Mouse (Mus musculus) hindbrain, embryonic 14.5 days (tissue): Measurements from ENCODE around the gene Tnip1. TPM values are rescaled to one million over a fixed set of nuclear protein-coding genes. Genes with fewer than 3 reads are reported as not detected.
A peak's percentile ranks its signal among the peaks of the same experiment; 100 is the strongest.

Experiments used
- ATAC-seq: fragments of 200-750 bp; cut with Nextera tagmentation; 2 replicates; pipeline ENCODE4 v1.8.0; 2017; ENCODE audit warnings: moderate number of reproducible peaks, mild to moderate bottlenecking, moderate TSS enrichment, moderate library complexity; ENCODE audit not compliant: low FRiP score
- DNase-seq: peaks from one replicate; pipeline ENCODE4 v3.0.0-alpha.2; 2015; ENCODE audit warnings: low spot score
- H3K27ac ChIP-seq: fragments of 300-500 bp; sonication (generic); 2 replicates; pipeline ENCODE4 v1.5.1; 2014; ENCODE audit warnings: mild to moderate bottlenecking, moderate library complexity
- H3K27me3 ChIP-seq: fragments of 300-500 bp; sonication (generic); 2 replicates; pipeline ENCODE4 v1.6.1; 2014; ENCODE audit warnings: mild to moderate bottlenecking, low read length, mixed read lengths; ENCODE audit not compliant: control insufficient read depth, insufficient read depth
- H3K36me3 ChIP-seq: fragments of 300-500 bp; sonication (generic); replicated peaks from 2 replicates; pipeline ENCODE4 v1.6.1; 2014; ENCODE audit not compliant: control insufficient read depth, insufficient read depth
- H3K4me1 ChIP-seq: fragments of 300-500 bp; sonication (generic); replicated peaks from 2 replicates; pipeline ENCODE4 v1.6.1; 2014; ENCODE audit warnings: antibody characterized with exemption, low read length, mixed read lengths; ENCODE audit not compliant: control insufficient read depth, insufficient read depth
- H3K4me2 ChIP-seq: fragments of 300-500 bp; sonication (generic); replicated peaks from 2 replicates; pipeline ENCODE4 v1.6.1; 2014; ENCODE audit warnings: mild to moderate bottlenecking, moderate library complexity
- H3K4me3 ChIP-seq: fragments of 300-500 bp; sonication (generic); replicated peaks from 2 replicates; pipeline ENCODE4 v1.5.1; 2014; ENCODE audit warnings: mild to moderate bottlenecking, low read length
- H3K9ac ChIP-seq: fragments of 300-500 bp; sonication (generic); 2 replicates; pipeline ENCODE4 v1.6.1; 2014
- H3K9me3 ChIP-seq: fragments of 300-500 bp; sonication (generic); 2 replicates; pipeline ENCODE4 v1.6.1; 2016; ENCODE audit warnings: low read length; ENCODE audit not compliant: control insufficient read depth
- WGBS: fragments of 180-500 bp; shearing (Covaris S2); extraction: QIAGEN DNeasy Blood & Tissue Kit; methylation state at CpG from one replicate; pipeline ENCODE4 v1.1.7; 2014; 5-methylcytosine and 5-hydroxymethylcytosine counted together
- polyA plus RNA-seq: library from polyadenylated mRNA; unstranded; fragments of >200 nt; fragmentation: Nextera tagmentation; extraction: Ambion mirVana; gene quantifications from 2 replicates; pipeline ENCODE4 v1.2.1, GENCODE M21; 2014

Gene Tnip1
- polyA plus RNA-seq, 1 experiment from 2014 or later: 17.0 TPM

DNA sequence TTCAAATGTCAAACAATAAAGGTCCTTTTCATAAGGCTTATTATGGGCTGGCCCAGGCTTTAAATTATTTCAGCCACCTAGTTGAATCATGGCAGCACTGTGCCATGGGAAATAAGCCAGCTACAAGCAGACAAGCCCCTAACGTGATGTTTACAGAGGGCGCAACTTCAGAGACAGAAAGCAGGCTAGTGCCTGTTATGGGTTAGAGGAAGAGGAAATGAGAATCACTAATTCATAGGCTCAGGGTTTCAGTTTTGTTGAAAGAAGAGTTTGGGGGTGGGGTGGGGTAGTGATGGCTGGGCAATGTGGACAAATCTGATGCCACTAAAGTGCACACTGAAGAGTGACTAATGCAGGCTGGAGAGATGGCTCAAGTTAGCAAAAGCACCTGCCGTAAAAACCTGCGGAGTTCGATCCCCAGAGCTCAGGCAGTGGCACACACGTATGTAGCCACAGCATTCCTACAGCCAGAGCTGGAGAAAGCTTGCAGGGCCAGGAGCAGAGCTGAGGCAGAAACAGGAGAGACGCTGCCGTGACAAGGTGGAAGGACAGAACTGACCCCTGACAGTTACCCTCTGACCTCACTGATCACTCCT lies 26.1 kb upstream of the Tnip1 start:
- no peak for DNase-seq
- Histone ChIP-seq H3K36me3 (no peaks in the 10 kb centered on the region; the same call in 1 of the 2 replicates), H3K4me2 (no peak overlapping the region), H3K9ac (no peak overlapping the region), H3K4me1 (no peaks in the 10 kb centered on the region), H3K27me3 (no peaks in the 10 kb centered on the region), H3K4me3 (no peak overlapping the region), H3K9me3 (no peaks in the 10 kb centered on the region), H3K27ac (no peak overlapping the region)
- 80% methylated on average over 8 of the region's 8 CpGs for WGBS
- ATAC-seq: no peak

DNA sequence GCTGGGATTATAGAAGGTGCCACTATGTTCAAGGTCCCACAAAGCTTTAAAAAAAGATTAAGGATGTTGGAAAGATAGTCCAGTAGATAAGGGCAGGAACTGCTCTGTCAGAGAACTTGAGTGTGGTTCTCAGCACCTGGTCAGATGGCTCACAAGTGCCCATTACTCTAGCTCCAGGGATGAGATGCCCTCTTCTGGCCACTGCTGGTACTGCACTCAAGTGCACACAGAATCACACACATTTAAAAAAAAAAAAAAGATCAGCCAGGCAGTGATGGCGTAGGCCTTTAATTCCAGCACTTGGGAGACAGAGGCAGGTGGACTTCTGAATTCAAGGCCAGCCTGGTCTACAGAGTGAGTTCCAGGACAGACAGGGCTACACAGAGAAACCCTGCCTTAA lies 25.3 kb upstream of the Tnip1 start:
- WGBS: 88% methylated on average over 1 of the region's 1 CpGs
- no peak for DNase-seq
- Histone ChIP-seq H3K27me3 (no peaks in the 10 kb centered on the region), H3K36me3 (no peaks in the 10 kb centered on the region; the same call in 1 of the 2 replicates), H3K9me3 (no peaks in the 10 kb centered on the region), H3K4me1 (no peaks in the 10 kb centered on the region), H3K4me2 (no peak overlapping the region), H3K27ac (no peak overlapping the region), H3K4me3 (no peak overlapping the region), H3K9ac (no peak overlapping the region)
- no peak for ATAC-seq

DNA sequence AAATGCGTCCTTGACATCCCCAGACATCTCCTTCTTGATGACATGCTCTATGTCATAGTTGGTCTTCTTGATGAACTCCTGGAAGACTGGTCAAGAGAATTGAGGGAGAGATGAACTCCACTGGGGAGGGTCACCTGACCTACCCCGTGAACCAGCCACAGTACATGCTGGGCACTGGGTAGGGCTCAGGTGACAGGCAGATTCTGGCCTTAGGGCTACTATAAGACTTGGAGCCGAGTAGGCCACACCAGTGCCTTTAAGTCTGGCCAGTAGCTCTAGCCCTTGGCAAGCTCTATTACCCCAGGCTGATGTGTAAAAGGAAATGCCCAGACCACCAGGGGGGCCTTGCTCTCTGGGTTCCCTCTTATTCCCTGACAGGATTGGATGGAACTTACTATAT lies 22.4 kb upstream of the Tnip1 start:
- Histone ChIP-seq H3K4me1 (no peaks in the 10 kb centered on the region), H3K4me3 (no peak overlapping the region), H3K9me3 (no peaks in the 10 kb centered on the region), H3K36me3 (no peaks in the 10 kb centered on the region; the same call in 1 of the 2 replicates), H3K27me3 (no peaks in the 10 kb centered on the region), H3K4me2 (no peak overlapping the region), H3K27ac (no peak overlapping the region), H3K9ac (no peak overlapping the region)
- DNase-seq (no peak), ATAC-seq (no peak; the same call in 1 of the 2 replicates)
- WGBS: 85% methylated on average over 3 of the region's 3 CpGs

DNA sequence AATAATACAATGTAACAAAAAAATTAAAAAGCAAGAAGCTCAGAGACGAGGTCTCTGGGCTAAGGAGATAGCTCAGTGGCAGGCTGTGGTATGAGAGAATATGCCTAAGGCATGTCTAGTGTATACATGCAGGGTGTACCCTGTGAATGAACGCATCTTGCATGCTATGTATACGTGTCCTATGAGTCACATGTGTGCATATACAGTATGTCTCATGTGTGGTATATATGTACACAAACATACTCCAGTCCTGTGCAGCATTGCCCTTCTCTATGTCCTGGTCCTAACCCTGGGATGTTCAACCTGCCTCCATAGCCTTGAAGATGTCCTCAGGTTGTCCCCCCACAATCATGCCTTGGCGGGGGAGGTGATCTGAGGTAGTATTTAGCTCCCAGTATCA lies 21.9 kb upstream of the Tnip1 start:
- H3K9me3 ChIP-seq: no peaks in the 10 kb centered on the region
- H3K4me1 ChIP-seq: no peaks in the 10 kb centered on the region
- H3K27ac ChIP-seq: no peak overlapping the region
- no peak; the same call in 1 of the 2 replicates for ATAC-seq
- H3K4me2 ChIP-seq: no peak overlapping the region
- WGBS: 60% methylated on average over 4 of the region's 4 CpGs
- H3K27me3 ChIP-seq: no peaks in the 10 kb centered on the region
- no peak for DNase-seq
- no peak overlapping the region for H3K9ac ChIP-seq
- H3K4me3 ChIP-seq: no peak overlapping the region
- H3K36me3 ChIP-seq: no peaks in the 10 kb centered on the region; the same call in 1 of the 2 replicates

DNA sequence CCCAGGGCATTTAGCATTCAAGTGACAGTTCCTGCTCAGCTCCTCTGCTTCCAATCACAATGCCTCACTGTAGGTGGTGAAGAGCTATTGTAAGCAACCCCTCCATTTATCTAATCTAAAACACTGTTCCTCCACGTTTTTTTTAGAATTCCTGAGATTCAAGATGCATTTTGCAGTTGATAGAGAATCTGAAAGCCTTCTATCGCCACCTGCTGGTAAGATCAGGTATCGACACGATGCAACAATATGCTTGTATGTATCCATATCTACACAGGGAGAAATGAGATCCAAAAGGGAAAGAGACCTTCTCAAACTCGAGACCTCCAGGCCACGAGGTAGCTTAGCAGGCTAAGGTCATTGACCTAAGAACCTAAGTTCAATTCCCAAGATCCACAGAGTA lies 21.4 kb upstream of the Tnip1 start:
- ATAC-seq: no peak
- peak; percentile 98 for DNase-seq
- Histone ChIP-seq H3K27ac (no peak overlapping the region), H3K9me3 (no peaks in the 10 kb centered on the region), H3K4me3 (no peak overlapping the region), H3K4me1 (no peaks in the 10 kb centered on the region), H3K36me3 (no peaks in the 10 kb centered on the region; the same call in 1 of the 2 replicates), H3K27me3 (no peaks in the 10 kb centered on the region), H3K4me2 (no peak overlapping the region), H3K9ac (no peak overlapping the region)
- 2% methylated on average over 6 of the region's 6 CpGs for WGBS

DNA sequence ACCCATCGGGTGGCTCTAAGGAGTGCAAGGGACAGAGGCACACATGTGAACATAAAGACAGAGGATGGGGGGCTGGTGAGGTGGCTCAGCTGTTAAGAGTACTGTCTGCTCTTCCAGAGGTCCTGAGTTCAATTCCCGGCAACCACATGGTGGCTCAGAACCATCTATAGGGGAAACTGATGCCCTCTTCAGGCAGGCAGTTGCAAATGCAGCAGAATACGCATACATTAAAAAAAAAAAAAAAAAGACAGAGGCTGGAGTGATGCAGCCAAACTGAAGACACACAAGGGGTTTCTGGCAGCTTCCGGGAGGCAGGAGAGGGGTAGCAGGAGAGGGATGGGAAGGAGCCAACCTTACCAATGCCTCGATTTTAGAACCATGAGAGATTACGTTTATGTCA lies 19.8 kb upstream of the Tnip1 start:
- no peak for ATAC-seq

DNA sequence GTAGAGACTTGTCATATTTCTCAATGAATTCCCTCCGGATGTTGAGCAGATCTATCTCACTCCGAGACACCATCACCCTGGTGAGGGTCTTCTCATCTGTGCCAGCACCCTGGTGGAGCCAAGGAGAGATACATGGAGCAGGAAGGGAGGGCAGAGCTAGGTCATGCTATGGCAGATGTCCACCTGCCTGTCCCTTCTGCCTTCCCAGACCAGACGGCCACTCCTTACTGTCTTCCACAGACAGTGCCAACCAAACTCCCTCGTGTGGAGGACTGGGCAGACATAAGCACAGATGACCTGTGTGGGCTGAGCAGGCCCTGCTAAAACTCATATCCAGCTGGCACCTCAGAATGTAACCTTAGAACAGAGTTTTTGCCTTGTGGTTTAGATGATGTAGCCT lies 18.9 kb upstream of the Tnip1 start:
- no peak overlapping the region for H3K9ac ChIP-seq
- WGBS: 93% methylated on average over 4 of the region's 4 CpGs
- H3K27ac ChIP-seq: no peak overlapping the region

More for the DNA sequence above, 19.8 kb upstream of the Tnip1 start:
- H3K36me3 ChIP-seq: no peaks in the 10 kb centered on the region; the same call in 1 of the 2 replicates
- H3K4me2 ChIP-seq: no peak overlapping the region
- WGBS: 83% methylated on average over 6 of the region's 6 CpGs
- H3K4me1 ChIP-seq: no peaks in the 10 kb centered on the region
- H3K9me3 ChIP-seq: no peaks in the 10 kb centered on the region
- DNase-seq: no peak
- no peak overlapping the region for H3K27ac ChIP-seq
- no peak overlapping the region for H3K9ac ChIP-seq
- no peaks in the 10 kb centered on the region for H3K27me3 ChIP-seq
- H3K4me3 ChIP-seq: no peak overlapping the region

DNA sequence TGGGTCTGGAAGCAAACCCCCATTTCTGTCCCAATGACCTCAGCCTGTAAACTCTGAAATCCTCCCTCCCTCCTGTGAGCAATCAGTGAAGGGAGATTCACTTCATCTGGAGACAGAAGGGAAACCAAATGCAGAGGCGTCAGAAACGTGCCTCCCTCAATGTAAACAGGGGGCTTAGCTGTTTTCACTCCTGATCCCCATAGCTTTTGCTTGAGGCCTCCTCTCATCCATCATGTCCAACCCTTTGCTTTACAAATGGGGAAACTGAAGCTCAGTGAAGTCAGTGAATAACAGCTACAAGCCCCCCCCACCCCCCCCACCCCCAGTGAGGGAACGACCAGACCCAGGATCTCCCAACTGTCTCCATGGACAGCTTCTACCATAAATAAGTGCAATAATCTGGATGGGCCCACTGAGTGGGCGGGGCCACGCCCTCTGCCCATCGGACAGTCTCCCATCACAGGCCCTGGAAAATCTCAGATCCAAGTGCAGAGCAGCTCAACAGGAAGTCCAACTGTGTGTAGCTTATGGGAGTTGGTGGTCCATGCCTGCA lies 14.7 kb upstream of the Tnip1 start:
- no peak overlapping the region for H3K4me2 ChIP-seq
- no peaks in the 10 kb centered on the region for H3K27me3 ChIP-seq
- no peaks in the 10 kb centered on the region for H3K9me3 ChIP-seq
- no peaks in the 10 kb centered on the region for H3K36me3 ChIP-seq
- 63% methylated on average over 6 of the region's 6 CpGs for WGBS
- no peak overlapping the region for H3K9ac ChIP-seq
- H3K4me3 ChIP-seq: no peak overlapping the region
- DNase-seq: no peak
- ATAC-seq: no peak
- H3K4me1 ChIP-seq: peaks cover 7% of the 10 kb centered on the region; the same call in 1 of the 2 replicates
- no peak overlapping the region for H3K27ac ChIP-seq

More for the DNA sequence above, 18.9 kb upstream of the Tnip1 start:
- DNase-seq (no peak), ATAC-seq (no peak)
- Histone ChIP-seq H3K27me3 (no peaks in the 10 kb centered on the region), H3K36me3 (no peaks in the 10 kb centered on the region), H3K4me1 (no peaks in the 10 kb centered on the region), H3K4me3 (no peak overlapping the region), H3K4me2 (no peak overlapping the region), H3K9me3 (no peaks in the 10 kb centered on the region)

DNA sequence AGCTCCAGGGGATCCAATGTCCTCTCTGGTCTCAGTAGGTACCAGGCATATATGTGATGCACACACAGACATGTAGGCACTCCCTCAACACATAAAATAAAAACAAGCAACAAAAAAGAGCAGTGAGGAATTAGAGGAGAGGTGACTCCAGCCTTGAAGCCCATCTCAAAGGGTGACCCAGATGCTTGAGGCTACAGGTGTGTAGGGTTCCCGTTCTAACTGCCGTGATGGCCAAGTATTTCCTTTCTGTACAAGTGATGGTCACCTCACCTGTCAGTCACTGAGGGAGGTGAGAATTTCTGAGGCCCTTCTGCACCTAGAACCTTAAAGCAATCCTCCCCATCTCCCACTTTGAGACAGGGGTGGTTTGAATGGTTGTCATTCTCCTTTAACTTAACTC lies 13.6 kb upstream of the Tnip1 start:
- Histone ChIP-seq H3K4me3 (no peak overlapping the region), H3K27me3 (no peaks in the 10 kb centered on the region), H3K4me2 (no peak overlapping the region), H3K9ac (no peak overlapping the region), H3K4me1 (peaks cover 7% of the 10 kb centered on the region; the same call in 1 of the 2 replicates), H3K36me3 (no peaks in the 10 kb centered on the region), H3K9me3 (no peaks in the 10 kb centered on the region), H3K27ac (no peak overlapping the region)
- DNase-seq (no peak), ATAC-seq (no peak)
- WGBS: 98% methylated on average over 2 of the region's 2 CpGs
